Mouse (Mus musculus): ENCODE results near the gene 1700092M07Rik. TPM values are rescaled to one million over a fixed set of nuclear protein-coding genes. Genes with fewer than 3 reads are reported as not detected.

1700092M07Rik gene
- polyA plus RNA-seq, 1 experiment from 2014 or later: 2.1 TPM

Small RNA genes lying within 50 kb of the gene (microRNA-seq; reads per million reads assigned to microRNA genes)
- gene Mir6992: not detected

Other genes starting within 250 kb of the 1700092M07Rik start
- gene Slc22a8, start 149.5 kb upstream of the 1700092M07Rik start, polyA plus RNA-seq (2015; fragmentation: Nextera tagmentation; extraction: Ambion mirVana): 0.09 and 0.17 TPM in 2 replicates
- gene Slc22a6, start 122.7 kb upstream of the 1700092M07Rik start, polyA plus RNA-seq (2015; fragmentation: Nextera tagmentation; extraction: Ambion mirVana): 0.05 TPM in 1 of 2 replicates, not detected in the other
- 1.3 and 1.9 TPM in 2 replicates for gene Chrm1, start 76.9 kb upstream of the 1700092M07Rik start, polyA plus RNA-seq (2015; fragmentation: Nextera tagmentation; extraction: Ambion mirVana)
- 111 and 116 TPM in 2 replicates for gene Slc3a2, start 17.3 kb upstream of the 1700092M07Rik start, polyA plus RNA-seq (2015; fragmentation: Nextera tagmentation; extraction: Ambion mirVana)
- gene Wdr74, start 4.9 kb upstream of the 1700092M07Rik start, polyA plus RNA-seq (2015; fragmentation: Nextera tagmentation; extraction: Ambion mirVana): 83.0 and 83.5 TPM in 2 replicates
- gene Stx5a, start 695 bp downstream of the 1700092M07Rik start, polyA plus RNA-seq (2015; fragmentation: Nextera tagmentation; extraction: Ambion mirVana): 146 and 148 TPM in 2 replicates
- 150 and 165 TPM in 2 replicates for gene Nxf1, start 16.4 kb downstream of the 1700092M07Rik start, polyA plus RNA-seq (2015; fragmentation: Nextera tagmentation; extraction: Ambion mirVana)
- gene Tmem223, start 30.3 kb downstream of the 1700092M07Rik start, polyA plus RNA-seq (2015; fragmentation: Nextera tagmentation; extraction: Ambion mirVana): 137 and 143 TPM in 2 replicates
- gene Tmem179b, start 33.7 kb downstream of the 1700092M07Rik start, polyA plus RNA-seq (2015; fragmentation: Nextera tagmentation; extraction: Ambion mirVana): 88.9 and 96.9 TPM in 2 replicates
- 17.1 and 19.8 TPM in 2 replicates for gene Taf6l, start 45.7 kb downstream of the 1700092M07Rik start, polyA plus RNA-seq (2015; fragmentation: Nextera tagmentation; extraction: Ambion mirVana)
- 122 and 129 TPM in 2 replicates for gene Polr2g, start 57.9 kb downstream of the 1700092M07Rik start, polyA plus RNA-seq (2015; fragmentation: Nextera tagmentation; extraction: Ambion mirVana)
- gene Zbtb3, start 61.8 kb downstream of the 1700092M07Rik start, polyA plus RNA-seq (2015; fragmentation: Nextera tagmentation; extraction: Ambion mirVana): 4.4 and 4.5 TPM in 2 replicates
- 45.3 and 46.3 TPM in 2 replicates for gene Ttc9c, start 78.6 kb downstream of the 1700092M07Rik start, polyA plus RNA-seq (2015; fragmentation: Nextera tagmentation; extraction: Ambion mirVana)
- 4.5 and 4.7 TPM in 2 replicates for gene Hnrnpul2, start 79.3 kb downstream of the 1700092M07Rik start, polyA plus RNA-seq (2015; fragmentation: Nextera tagmentation; extraction: Ambion mirVana)
- not detected in 2 replicates for gene AC129217.1, start 89.1 kb downstream of the 1700092M07Rik start, polyA plus RNA-seq (2015; fragmentation: Nextera tagmentation; extraction: Ambion mirVana)
- gene Bscl2, start 96.7 kb downstream of the 1700092M07Rik start, polyA plus RNA-seq (2015; fragmentation: Nextera tagmentation; extraction: Ambion mirVana): 54.1 and 63.3 TPM in 2 replicates
- 10.4 and 10.7 TPM in 2 replicates for gene Gng3, start 98.5 kb downstream of the 1700092M07Rik start, polyA plus RNA-seq (2015; fragmentation: Nextera tagmentation; extraction: Ambion mirVana)
- 2.0 and 2.8 TPM in 2 replicates for gene Lrrn4cl, start 110.0 kb downstream of the 1700092M07Rik start, polyA plus RNA-seq (2015; fragmentation: Nextera tagmentation; extraction: Ambion mirVana)
- 170 and 175 TPM in 2 replicates for gene Ubxn1, start 130.8 kb downstream of the 1700092M07Rik start, polyA plus RNA-seq (2015; fragmentation: Nextera tagmentation; extraction: Ambion mirVana)
- 59.9 and 66.2 TPM in 2 replicates for gene Uqcc3, start 140.2 kb downstream of the 1700092M07Rik start, polyA plus RNA-seq (2015; fragmentation: Nextera tagmentation; extraction: Ambion mirVana)
- gene Lbhd1, start 143.0 kb downstream of the 1700092M07Rik start, polyA plus RNA-seq (2015; fragmentation: Nextera tagmentation; extraction: Ambion mirVana): 50.2 and 77.0 TPM in 2 replicates
- not detected in 2 replicates for gene Gm49403, start 143.2 kb downstream of the 1700092M07Rik start, polyA plus RNA-seq (2015; fragmentation: Nextera tagmentation; extraction: Ambion mirVana)
- gene 1810009A15Rik, start 148.1 kb downstream of the 1700092M07Rik start, polyA plus RNA-seq (2015; fragmentation: Nextera tagmentation; extraction: Ambion mirVana): 74.3 and 75.6 TPM in 2 replicates
- gene Gm49416, start 148.2 kb downstream of the 1700092M07Rik start, polyA plus RNA-seq (2015; fragmentation: Nextera tagmentation; extraction: Ambion mirVana): 0.18 TPM in 1 of 2 replicates, not detected in the other
- gene Ints5, start 152.3 kb downstream of the 1700092M07Rik start, polyA plus RNA-seq (2015; fragmentation: Nextera tagmentation; extraction: Ambion mirVana): 35.4 and 39.7 TPM in 2 replicates
- 105 and 108 TPM in 2 replicates for gene Ganab, start 157.4 kb downstream of the 1700092M07Rik start, polyA plus RNA-seq (2015; fragmentation: Nextera tagmentation; extraction: Ambion mirVana)
- gene B3gat3, start 179.7 kb downstream of the 1700092M07Rik start, polyA plus RNA-seq (2015; fragmentation: Nextera tagmentation; extraction: Ambion mirVana): 37.2 and 39.0 TPM in 2 replicates
- gene Rom1, start 188.6 kb downstream of the 1700092M07Rik start, polyA plus RNA-seq (2015; fragmentation: Nextera tagmentation; extraction: Ambion mirVana): 2.8 and 3.1 TPM in 2 replicates
- 28.5 and 30.5 TPM in 2 replicates for gene Eml3, start 188.8 kb downstream of the 1700092M07Rik start, polyA plus RNA-seq (2015; fragmentation: Nextera tagmentation; extraction: Ambion mirVana)
- 142 and 149 TPM in 2 replicates for gene Mta2, start 201.2 kb downstream of the 1700092M07Rik start, polyA plus RNA-seq (2015; fragmentation: Nextera tagmentation; extraction: Ambion mirVana)
- 30.0 and 34.9 TPM in 2 replicates for gene Tut1, start 213.1 kb downstream of the 1700092M07Rik start, polyA plus RNA-seq (2015; fragmentation: Nextera tagmentation; extraction: Ambion mirVana)
- 401 and 441 TPM in 2 replicates for gene Eef1g, start 226.3 kb downstream of the 1700092M07Rik start, polyA plus RNA-seq (2015; fragmentation: Nextera tagmentation; extraction: Ambion mirVana)
- gene Ahnak, start 248.6 kb downstream of the 1700092M07Rik start, polyA plus RNA-seq (2015; fragmentation: Nextera tagmentation; extraction: Ambion mirVana): 46.4 and 48.3 TPM in 2 replicates

All from stomach, embryonic 16.5 days (tissue).